Mouse (Mus musculus): ENCODE measurements around the gene Aoc2.

DNA sequence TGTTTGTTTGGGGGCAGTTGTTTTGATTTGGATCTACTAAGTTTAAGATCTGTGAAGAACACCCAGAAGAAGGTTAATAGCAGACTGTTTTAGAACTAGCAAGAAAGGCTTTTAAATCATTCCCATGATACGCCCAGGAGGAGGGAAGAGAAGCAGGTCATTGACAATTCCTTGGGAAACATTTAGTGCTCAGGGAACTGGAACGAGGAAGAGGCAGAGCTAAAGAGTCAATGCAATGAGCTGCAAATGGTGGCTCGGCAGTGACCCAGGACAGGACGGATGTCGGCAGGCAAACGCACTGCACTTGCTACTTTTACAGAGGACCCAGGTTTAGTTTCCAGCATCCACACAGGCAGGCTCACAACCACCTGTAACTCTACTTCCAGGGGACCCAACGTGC, 44.0 kb upstream of the Aoc2 start:
- TF ChIP-seq CTCF (IDR thresholded peaks at IDR 0.05; ENCODE audit: low read depth), result no peak
- no peak for TF ChIP-seq EP300 (optimal IDR thresholded peaks at IDR 0.05)
